In the genomic region with DNA sequence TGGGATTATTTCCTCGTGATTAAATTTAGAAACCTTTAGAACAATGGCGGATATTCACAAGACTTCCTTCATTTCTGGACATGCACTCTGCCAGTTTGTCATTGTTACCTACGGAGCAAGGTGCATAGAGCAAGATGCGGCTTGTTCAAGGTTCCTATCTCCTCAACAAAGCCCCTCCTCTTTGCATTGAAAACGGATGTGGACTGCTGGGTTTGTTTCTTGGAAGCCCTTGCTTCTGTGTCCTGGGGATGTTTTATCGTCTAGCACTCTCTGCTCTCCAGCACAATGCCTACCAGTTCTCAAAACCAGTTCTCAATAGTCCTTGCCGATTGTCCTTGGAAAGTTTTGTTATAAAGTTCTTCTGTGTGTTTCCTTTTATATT, we compare ENCODE assay signal across 8 mouse cellular contexts. TPM values are rescaled to one million over a fixed set of nuclear protein-coding genes. Genes with fewer than 3 reads are reported as not detected.
DNase-seq lines count a peak whose midpoint lies in the region; ATAC-seq lines count a peak whose summit lies in the region.

No protein-coding gene starts in this region.

- H3K4me2 ChIP-seq in kidney, embryonic 14.5 days (replicated peaks; ENCODE audit: low read depth, low read length) = peak overlapping the region; percentile 77; the same call in 1 of the 2 replicates

- H3K36me3 ChIP-seq in kidney, embryonic 14.5 days (ENCODE audit: control insufficient read depth, insufficient read depth, low read length) = no peaks in the 10 kb centered on the region

- H3K27me3 ChIP-seq in kidney, embryonic 14.5 days (ENCODE audit: control insufficient read depth, insufficient read depth, low read length) = peaks cover 10% of the 10 kb centered on the region

- H3K9ac ChIP-seq in kidney, embryonic 14.5 days (ENCODE audit: low read depth, low read length) = no peak overlapping the region

- 38% methylated on average over 7 of the region's 7 CpGs for WGBS in kidney, embryonic 14.5 days

- intact Hi-C loops in heart, postnatal 10 days (cut with DNase I) = loop anchor here (1.0 kb wide), 1 partner anchor 43 kb away; no protein-coding TSS in a partner anchor

- no peaks in the 10 kb centered on the region for H3K4me1 ChIP-seq in kidney, embryonic 14.5 days (ENCODE audit: control insufficient read depth, insufficient read depth, low read length)

- H3K27ac ChIP-seq in kidney, embryonic 14.5 days (ENCODE audit: low read depth, low read length) = no peak overlapping the region

- no peak for DNase-seq in kidney, postnatal 25 days
- DNase-seq in T-cell, adult 2 months (ENCODE audit: low spot score) = peak; percentile 13
- peak; percentile 9 to 12 for DNase-seq in heart, postnatal 10 days
- peak; percentile 5 for DNase-seq in lung, postnatal 14 days
- DNase-seq in frontal cortex, adult 2 months (ENCODE audit: extremely low spot score in 1 of 2, low spot score in 1 of 2) = no peak
- no peak for DNase-seq in urinary bladder, postnatal 25 days (ENCODE audit: low spot score)
- DNase-seq in cerebellum, adult 9-11 months = no peak

- ATAC-seq in kidney, embryonic 14.5 days (ENCODE audit: low FRiP score, low TSS enrichment) = no peak

- H3K4me3 ChIP-seq in kidney, embryonic 14.5 days (ENCODE audit: low read length) = no peak overlapping the region; the same call in 1 of the 2 replicates

- H3K9me3 ChIP-seq in kidney, embryonic 14.5 days (ENCODE audit: control insufficient read depth, low read length) = no peaks in the 10 kb centered on the region

RNA-seq across cellular contexts. Expression of gene Slc25a30, which starts 0.9 kb away (rescaled TPM):
- 8.1 and 9.6 TPM in 2 replicates for polyA plus RNA-seq in kidney, embryonic 14.5 days (2014; fragmentation: Nextera tagmentation; extraction: Ambion mirVana)
- 10 to 100 TPM; 20.2 to 23.5 TPM for total RNA-seq in heart, postnatal 10 days (2021)
- 7.3 and 8.1 TPM in 2 replicates for polyA plus RNA-seq in frontal cortex, adult 2 months (2012; rRNA removed)

RNA-seq across cellular contexts. Expression of gene Cog3, which starts 33.5 kb away (rescaled TPM):
- polyA plus RNA-seq in kidney, embryonic 14.5 days (2014; fragmentation: Nextera tagmentation; extraction: Ambion mirVana) = 12.0 and 24.9 TPM in 2 replicates
- 10 to 100 TPM; 16.3 to 16.7 TPM for total RNA-seq in heart, postnatal 10 days (2021)
- 22.5 and 24.9 TPM in 2 replicates for polyA plus RNA-seq in frontal cortex, adult 2 months (2012; rRNA removed)

RNA-seq across cellular contexts. Expression of gene Tpt1, which starts 57.1 kb away (rescaled TPM):
- 1,151 and 1,339 TPM in 2 replicates for polyA plus RNA-seq in kidney, embryonic 14.5 days (2014; fragmentation: Nextera tagmentation; extraction: Ambion mirVana)
- total RNA-seq in heart, postnatal 10 days (2021) = 1,000 to 10,000 TPM; 3,104 to 3,215 TPM
- polyA plus RNA-seq in frontal cortex, adult 2 months (2012; rRNA removed) = 908 and 941 TPM in 2 replicates

Comparison
In these comparisons a context has a peak if more than half of its experiments do, and no peak if none do; other contexts are left out.
1. DNase-seq: peak in T-cell, adult 2 months (single experiment), heart, postnatal 10 days (2 of 2) and lung, postnatal 14 days (single experiment); none in kidney, postnatal 25 days (0 of 2), frontal cortex, adult 2 months (0 of 2), urinary bladder, postnatal 25 days (single experiment) and cerebellum, adult 9-11 months (single experiment).